Mouse (Mus musculus) midbrain, embryonic 13.5 days (tissue): ENCODE results near the gene Intu. TPM values are rescaled to one million over a fixed set of nuclear protein-coding genes. Genes with fewer than 3 reads are reported as not detected.
A peak's percentile ranks its signal among the peaks of the same experiment; 100 is the strongest.

Experiments
- ATAC-seq: fragments of 200-750 bp; cut with Nextera tagmentation; 2 replicates; pipeline ENCODE4 v1.8.0; 2017; ENCODE audit warnings: mild to moderate bottlenecking, moderate TSS enrichment, moderate library complexity
- H3K27ac ChIP-seq: fragments of 300-500 bp; sonication (generic); 2 replicates; pipeline ENCODE4 v1.5.1; 2015; ENCODE audit warnings: inconsistent platforms, mild to moderate bottlenecking, moderate library complexity
- H3K27me3 ChIP-seq: fragments of 300-500 bp; sonication (generic); 2 replicates; pipeline ENCODE4 v1.6.1; 2015; ENCODE audit warnings: mild to moderate bottlenecking, inconsistent platforms
- H3K36me3 ChIP-seq: fragments of 300-500 bp; sonication (generic); 2 replicates; pipeline ENCODE4 v1.6.1; 2015; ENCODE audit warnings: mild to moderate bottlenecking, inconsistent platforms
- H3K4me1 ChIP-seq: fragments of 300-500 bp; sonication (generic); replicated peaks from 2 replicates; pipeline ENCODE4 v1.6.1; 2015; ENCODE audit warnings: inconsistent platforms
- H3K4me2 ChIP-seq: fragments of 300-500 bp; sonication (generic); replicated peaks from 2 replicates; pipeline ENCODE4 v1.6.1; 2015; ENCODE audit warnings: moderate library complexity, mild to moderate bottlenecking, inconsistent platforms
- H3K4me3 ChIP-seq: fragments of 300-500 bp; sonication (generic); replicated peaks from 2 replicates; pipeline ENCODE4 v1.5.1; 2015; ENCODE audit warnings: mild to moderate bottlenecking, inconsistent platforms
- H3K9ac ChIP-seq: fragments of 300-500 bp; sonication (generic); replicated peaks from 2 replicates; pipeline ENCODE4 v1.6.1; 2015; ENCODE audit warnings: mild to moderate bottlenecking, inconsistent platforms
- H3K9me3 ChIP-seq: fragments of 300-500 bp; sonication (generic); 2 replicates; pipeline ENCODE4 v1.6.1; 2016; ENCODE audit warnings: mild to moderate bottlenecking, inconsistent platforms
- WGBS: fragments of 180-500 bp; shearing (Covaris S2); methylation state at CpG from one replicate; pipeline ENCODE4 v1.1.7; 2015; 5-methylcytosine and 5-hydroxymethylcytosine counted together
- polyA plus RNA-seq: library from polyadenylated mRNA; unstranded; fragments of >200 nt; fragmentation: Nextera tagmentation; extraction: Ambion mirVana; gene quantifications from 2 replicates; pipeline ENCODE4 v1.2.1, GENCODE M21; 2015

Gene Intu
- polyA plus RNA-seq, 1 experiment from 2014 or later = 4.2 TPM

DNA sequence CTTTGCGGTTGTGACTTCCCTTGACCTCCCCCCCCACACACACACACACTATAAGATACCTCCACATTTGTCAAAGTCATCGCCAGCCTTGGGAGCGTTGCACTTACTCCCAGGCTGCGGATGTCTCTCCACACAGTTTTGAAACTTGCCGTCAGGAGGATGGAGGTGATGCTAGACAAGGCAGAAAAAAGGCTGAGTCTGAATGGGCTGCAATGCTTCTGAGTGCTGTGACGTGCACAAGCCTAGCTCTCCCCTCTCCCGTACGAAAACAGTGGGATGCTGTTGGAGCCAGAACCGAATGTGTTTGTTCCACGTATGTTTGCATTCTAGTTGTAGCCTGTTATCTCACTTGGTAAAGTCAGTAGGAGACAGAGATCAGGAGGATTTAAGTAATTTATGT lies 162.3 kb downstream of the Intu start:
- H3K36me3 ChIP-seq = peaks cover 14% of the 10 kb centered on the region; the same call in 1 of the 2 replicates
- H3K4me1 ChIP-seq = peaks cover 5% of the 10 kb centered on the region; the same call in 1 of the 2 replicates
- H3K27ac ChIP-seq = no peak overlapping the region
- no peak for ATAC-seq
- H3K9me3 ChIP-seq = no peaks in the 10 kb centered on the region
- no peak overlapping the region for H3K4me3 ChIP-seq
- WGBS = 81% methylated on average over 10 of the region's 10 CpGs
- H3K9ac ChIP-seq = no peak overlapping the region
- H3K27me3 ChIP-seq = no peaks in the 10 kb centered on the region
- no peak overlapping the region for H3K4me2 ChIP-seq

GRCm38 (mm10) chr3:40693960-40694359 lies 162.9 kb downstream of the Intu start:
- ATAC-seq = no peak
- Histone ChIP-seq H3K36me3 (peaks cover 18% of the 10 kb centered on the region), H3K4me1 (peaks cover 5% of the 10 kb centered on the region; the same call in 1 of the 2 replicates), H3K4me2 (no peak overlapping the region), H3K27me3 (no peaks in the 10 kb centered on the region), H3K9ac (no peak overlapping the region), H3K4me3 (no peak overlapping the region), H3K27ac (no peak overlapping the region), H3K9me3 (no peaks in the 10 kb centered on the region)
- 92% methylated on average over 7 of the region's 7 CpGs for WGBS

DNA sequence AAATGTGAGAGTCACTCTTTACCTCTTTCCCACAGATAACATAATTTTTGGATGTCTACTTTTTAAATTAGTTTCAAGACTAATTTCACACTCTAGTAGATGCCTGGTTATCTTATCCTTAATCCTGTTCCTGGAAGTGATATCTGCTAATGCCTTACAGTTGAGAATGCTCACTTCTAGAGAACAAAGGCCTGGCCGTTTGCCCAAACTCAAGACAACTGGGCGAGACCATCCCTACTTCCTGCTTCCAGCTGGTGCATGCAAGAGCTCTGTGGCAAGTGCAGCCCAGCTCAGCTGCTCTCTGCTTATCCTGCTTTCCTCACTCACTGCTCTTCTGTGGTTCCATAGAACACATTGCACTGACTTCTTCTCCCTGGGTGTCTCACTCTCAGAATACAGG lies 163.4 kb downstream of the Intu start:
- H3K9me3 ChIP-seq = no peaks in the 10 kb centered on the region
- peaks cover 5% of the 10 kb centered on the region; the same call in 1 of the 2 replicates for H3K4me1 ChIP-seq
- no peak overlapping the region for H3K4me2 ChIP-seq
- H3K27ac ChIP-seq = no peak overlapping the region
- no peaks in the 10 kb centered on the region for H3K27me3 ChIP-seq
- no peak overlapping the region for H3K4me3 ChIP-seq
- H3K9ac ChIP-seq = no peak overlapping the region
- ATAC-seq = no peak
- 64% methylated on average over 2 of the region's 2 CpGs for WGBS
- H3K36me3 ChIP-seq = peaks cover 19% of the 10 kb centered on the region

GRCm38 (mm10) chr3:40695162-40695561 lies 164.1 kb downstream of the Intu start:
- 93% methylated on average over 2 of the region's 2 CpGs for WGBS

DNA sequence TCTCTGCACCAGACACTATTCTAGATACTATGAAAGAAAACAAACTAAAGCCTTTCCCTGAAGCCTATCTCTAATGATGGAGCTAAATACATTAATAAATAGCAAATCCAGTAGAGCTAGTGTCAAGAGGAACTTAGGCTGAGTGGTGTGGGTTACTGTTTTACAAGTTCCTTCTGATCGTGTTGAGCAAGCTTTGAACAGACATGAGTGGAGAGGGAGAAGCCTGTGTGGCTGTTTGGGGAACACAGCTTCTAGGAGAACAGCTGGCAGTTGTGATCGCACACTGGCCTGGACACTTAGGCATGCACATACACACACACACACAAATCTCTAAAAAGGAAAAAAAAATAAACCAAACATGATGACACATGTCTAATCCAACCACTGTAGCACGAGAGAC lies 167.7 kb downstream of the Intu start:
- 85% methylated on average over 3 of the region's 3 CpGs for WGBS

More at GRCm38 (mm10) chr3:40695162-40695561, 164.1 kb downstream of the Intu start:
- H3K27me3 ChIP-seq = no peaks in the 10 kb centered on the region
- ATAC-seq = no peak
- no peak overlapping the region for H3K4me3 ChIP-seq
- H3K4me1 ChIP-seq = peaks cover 5% of the 10 kb centered on the region; the same call in 1 of the 2 replicates
- H3K4me2 ChIP-seq = no peak overlapping the region
- no peak overlapping the region for H3K9ac ChIP-seq
- H3K9me3 ChIP-seq = no peaks in the 10 kb centered on the region
- H3K27ac ChIP-seq = no peak overlapping the region
- peaks cover 24% of the 10 kb centered on the region for H3K36me3 ChIP-seq

DNA sequence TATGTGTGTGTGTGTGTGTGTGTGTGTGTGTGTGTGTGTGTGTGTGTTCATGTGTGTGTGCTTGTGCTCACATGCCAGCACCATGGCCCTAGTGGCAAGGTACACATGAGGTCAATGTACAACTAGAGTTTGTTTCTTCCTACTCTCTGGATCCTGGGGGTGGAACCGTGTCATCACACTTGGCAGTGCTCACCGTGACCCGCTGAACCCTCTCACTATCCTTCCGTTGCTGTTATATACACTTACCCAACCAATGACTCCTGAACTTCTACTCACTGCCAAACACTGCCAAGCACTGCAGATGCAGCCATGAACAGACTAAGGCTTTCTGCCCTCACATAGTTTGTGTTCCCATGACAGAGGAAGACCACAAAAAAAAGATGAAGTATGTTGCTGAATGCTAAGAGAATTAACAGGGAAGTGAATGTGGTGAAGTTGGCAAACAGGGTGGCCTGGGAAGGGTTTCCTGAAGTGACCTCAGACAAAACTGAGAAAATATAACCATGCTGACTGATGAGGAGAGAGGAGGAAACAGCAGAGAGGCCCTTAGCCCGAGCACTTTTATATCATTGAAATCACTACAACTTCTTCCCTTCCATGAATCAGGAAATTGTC lies 173.8 kb downstream of the Intu start:
- 87% methylated on average over 5 of the region's 5 CpGs for WGBS
- peaks cover 4% of the 10 kb centered on the region; the same call in 1 of the 2 replicates for H3K36me3 ChIP-seq
- no peak for ATAC-seq

More for the DNA sequence above, 167.7 kb downstream of the Intu start:
- H3K27me3 ChIP-seq = no peaks in the 10 kb centered on the region
- H3K4me3 ChIP-seq = no peak overlapping the region
- no peak overlapping the region for H3K4me2 ChIP-seq
- no peak overlapping the region for H3K9ac ChIP-seq
- no peak for ATAC-seq
- no peaks in the 10 kb centered on the region for H3K9me3 ChIP-seq
- no peaks in the 10 kb centered on the region for H3K4me1 ChIP-seq
- H3K36me3 ChIP-seq = peaks cover 26% of the 10 kb centered on the region
- no peak overlapping the region for H3K27ac ChIP-seq

DNA sequence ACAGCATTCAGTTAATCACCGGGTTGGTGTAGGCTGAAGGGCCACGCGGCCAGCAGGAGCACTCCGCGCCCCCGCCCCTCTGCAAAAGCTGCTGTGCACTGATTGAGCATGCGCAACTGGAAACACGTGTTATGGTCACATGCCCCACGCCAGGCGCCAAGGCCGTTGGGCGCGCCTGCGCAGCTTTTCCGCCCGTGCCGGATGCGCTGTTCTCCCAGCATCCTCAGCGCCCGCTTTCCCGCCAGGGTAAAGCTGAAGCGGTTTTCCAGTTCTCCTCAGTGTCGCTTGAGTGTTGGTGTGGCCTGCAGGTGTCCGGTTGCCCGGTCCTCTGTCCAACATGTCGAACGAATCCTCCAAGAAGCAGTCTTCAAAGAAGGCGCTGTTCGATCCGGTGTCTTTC lies 177.6 kb downstream of the Intu start, which contains the start of gene Slc25a31:
Gene Slc25a31, plus strand, starts transcription at position 201 of the 400 bp plus-strand sequence.
- Histone ChIP-seq H3K4me3 (no peak within 1 kb of the TSS), H3K9ac (no peak within 1 kb of the TSS), H3K4me2 (no peak within 1 kb of the TSS), H3K36me3 (no peaks in the 10 kb centered on the region; the same call in 1 of the 2 replicates), H3K27me3 (no peaks in the 10 kb centered on the region), H3K4me1 (no peaks in the 10 kb centered on the region), H3K9me3 (0 out of 2 replicates have a peak, but pooled peaks cover 4% of the 10 kb centered on the region), H3K27ac (no peak within 1 kb of the TSS)
- WGBS = 92% methylated on average over 30 of the region's 30 CpGs
- ATAC-seq = no peak

More for the DNA sequence above, 173.8 kb downstream of the Intu start:
- 0 out of 2 replicates have a peak, but pooled peaks cover 4% of the 10 kb centered on the region for H3K9me3 ChIP-seq
- H3K4me3 ChIP-seq = no peak overlapping the region
- no peak overlapping the region for H3K27ac ChIP-seq
- no peaks in the 10 kb centered on the region for H3K27me3 ChIP-seq
- H3K9ac ChIP-seq = no peak overlapping the region
- H3K4me1 ChIP-seq = no peaks in the 10 kb centered on the region
- H3K4me2 ChIP-seq = no peak overlapping the region

DNA sequence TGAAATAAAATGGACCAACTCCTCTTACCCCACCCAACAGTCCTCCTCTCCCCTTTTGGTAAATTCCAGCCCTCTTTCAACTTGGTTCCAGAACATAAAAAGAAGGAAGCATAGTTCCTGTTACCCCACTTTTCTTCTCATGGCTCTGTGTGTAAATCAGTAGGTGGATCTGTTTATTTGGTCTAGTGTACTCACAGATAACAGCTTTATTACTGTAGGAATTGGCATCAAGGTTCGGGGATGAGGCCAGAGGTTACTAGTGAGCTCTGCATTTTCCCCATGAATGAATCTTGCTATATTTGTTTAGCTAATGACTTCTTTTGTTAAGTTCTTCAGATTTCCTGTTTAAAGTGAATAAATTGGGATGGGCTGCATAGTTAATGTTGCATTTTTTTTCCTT lies 185.0 kb downstream of the Intu start:
- no peaks in the 10 kb centered on the region for H3K9me3 ChIP-seq
- no peak overlapping the region for H3K4me3 ChIP-seq
- H3K27me3 ChIP-seq = no peaks in the 10 kb centered on the region
- ATAC-seq = no peak
- H3K4me2 ChIP-seq = no peak overlapping the region
- H3K4me1 ChIP-seq = no peaks in the 10 kb centered on the region
- no peak overlapping the region for H3K27ac ChIP-seq
- H3K36me3 ChIP-seq = no peaks in the 10 kb centered on the region
- WGBS = 63% methylated on average over 1 of the region's 1 CpGs
- no peak overlapping the region for H3K9ac ChIP-seq

DNA sequence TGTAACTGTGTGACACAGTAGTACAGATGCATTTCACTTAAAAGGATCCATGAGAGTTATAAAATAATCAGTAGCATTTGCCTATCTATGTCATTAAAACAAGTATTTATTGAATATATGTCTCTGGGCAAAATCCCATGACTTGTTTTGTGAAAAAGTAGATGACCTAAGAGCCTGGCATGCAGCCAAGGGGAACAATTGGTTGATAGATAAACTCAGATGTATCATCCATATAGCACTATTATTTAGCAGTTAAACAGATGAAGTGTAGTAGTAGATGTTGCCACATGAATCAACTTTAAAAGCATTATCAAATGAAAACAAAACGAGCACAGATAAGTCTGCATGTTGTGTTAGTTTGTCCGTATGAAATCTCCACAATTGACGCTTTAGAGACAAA lies 187.9 kb downstream of the Intu start:
- Histone ChIP-seq H3K4me1 (no peaks in the 10 kb centered on the region), H3K9ac (no peak overlapping the region), H3K27me3 (no peaks in the 10 kb centered on the region), H3K4me2 (no peak overlapping the region), H3K9me3 (no peaks in the 10 kb centered on the region), H3K27ac (no peak overlapping the region), H3K4me3 (no peak overlapping the region), H3K36me3 (no peaks in the 10 kb centered on the region)
- WGBS = 94% methylated on average over 3 of the region's 3 CpGs
- ATAC-seq = no peak

DNA sequence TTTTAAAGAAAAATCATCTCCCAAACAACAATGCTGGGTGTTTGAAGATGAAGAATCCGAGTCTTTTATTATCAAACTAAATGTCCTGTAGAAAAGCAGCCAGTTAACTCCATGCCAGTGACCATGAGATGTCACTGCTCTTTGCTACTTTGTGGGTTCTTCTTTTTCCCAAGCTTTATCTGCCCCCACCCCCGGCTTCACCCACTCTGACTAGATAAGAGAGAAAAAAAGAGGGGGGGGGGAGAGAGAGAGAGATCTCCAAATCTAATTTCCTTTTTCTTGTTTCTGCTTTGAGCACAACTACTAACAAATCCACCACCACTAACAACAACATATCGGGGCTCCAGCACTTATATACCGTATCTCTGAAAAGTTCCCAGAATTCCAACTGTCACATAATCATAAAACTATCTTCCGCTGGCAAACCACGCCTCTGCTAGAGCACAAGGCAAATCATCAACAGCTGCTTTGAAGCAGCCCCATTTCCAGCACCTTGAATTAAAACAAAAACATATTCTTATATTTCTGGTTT lies 207.4 kb downstream of the Intu start:
- ATAC-seq = no peak
- Histone ChIP-seq H3K36me3 (no peaks in the 10 kb centered on the region), H3K9ac (no peak overlapping the region), H3K27ac (no peak overlapping the region), H3K4me2 (no peak overlapping the region), H3K27me3 (0 out of 2 replicates have a peak, but pooled peaks cover 3% of the 10 kb centered on the region), H3K4me3 (no peak overlapping the region), H3K4me1 (no peaks in the 10 kb centered on the region), H3K9me3 (no peaks in the 10 kb centered on the region)
- 84% methylated on average over 6 of the region's 6 CpGs for WGBS

GRCm38 (mm10) chr3:40744024-40744835 lies 213.1 kb downstream of the Intu start, which contains the start of gene Hspa4l:
Gene Hspa4l (plus strand): TSS chr3:40744495.
- Histone ChIP-seq H3K4me3 (peak within 1 kb of the TSS; percentile 82), H3K9ac (peak within 1 kb of the TSS; percentile 87), H3K27ac (peak within 1 kb of the TSS; percentile 93), H3K4me1 (peaks cover 19% of the 10 kb centered on the region), H3K36me3 (no peaks in the 10 kb centered on the region), H3K9me3 (no peaks in the 10 kb centered on the region), H3K4me2 (peak within 1 kb of the TSS; percentile 77), H3K27me3 (0 out of 2 replicates have a peak, but pooled peaks cover 3% of the 10 kb centered on the region)
- 14% methylated on average over 16 of the region's 16 CpGs for WGBS
- ATAC-seq = no peak
